Mouse (Mus musculus): ENCODE measurements at regions not wholly inside any gene's neighbourhood (a gene's known extent, or its start where the extent isn't known, plus 50 kb on each side); places are given as distances from the start of the nearest gene placed in this dataset.

GRCm38 (mm10) chr13:71612393-71613179 lies 350.9 kb downstream of the Irx1 start:
- no peak overlapping the region for H3K4me3 ChIP-seq (ENCODE audit: low read depth, low read length)
- TF ChIP-seq GATA1 (IDR thresholded peaks at IDR 0.05; ENCODE audit: borderline replicate concordance, low read length) (no peak), CTCF (IDR thresholded peaks at IDR 0.05; ENCODE audit: low read depth, low read length) (no peak), GATA2 (IDR thresholded peaks at IDR 0.05; ENCODE audit: borderline replicate concordance, low read depth, low read length) (no peak), TAL1 (conservative IDR thresholded peaks at IDR 0.05; ENCODE audit: low read depth, low read length) (no peak), POLR2AphosphoS5 (IDR thresholded peaks at IDR 0.05; ENCODE audit: insufficient replicate concordance, low read depth, low read length) (no peak)
- H3K36me3 ChIP-seq (replicated peaks), result no peaks in the 10 kb centered on the region
- DNase-seq (ENCODE audit: low spot score), result no peak
- H3K4me1 ChIP-seq (ENCODE audit: insufficient read depth, low read depth, low read length), result no peaks in the 10 kb centered on the region
- ATAC-seq (ENCODE audit: extremely low read depth, insufficient number of reproducible peaks, low FRiP score, poor library complexity, severe bottlenecking), result no peak
- H3K9me3 ChIP-seq (replicated peaks), result peaks cover 13% of the 10 kb centered on the region
- H3K27me3 ChIP-seq (ENCODE audit: insufficient read depth, low read length), result no peaks in the 10 kb centered on the region

GRCm38 (mm10) chr13:71582486-71582885 lies 381.0 kb downstream of the Irx1 start:
- Histone ChIP-seq H3K36me3 (replicated peaks) (no peaks in the 10 kb centered on the region), H3K9me3 (replicated peaks) (peaks cover 43% of the 10 kb centered on the region), H3K27me3 (ENCODE audit: insufficient read depth, low read length) (no peaks in the 10 kb centered on the region), H3K4me1 (ENCODE audit: insufficient read depth, low read depth, low read length) (no peaks in the 10 kb centered on the region), H3K4me3 (ENCODE audit: low read depth, low read length) (no peak overlapping the region)
- no peak for TF ChIP-seq POLR2AphosphoS5 (IDR thresholded peaks at IDR 0.05; ENCODE audit: insufficient replicate concordance, low read depth, low read length)
- TF ChIP-seq CTCF (IDR thresholded peaks at IDR 0.05; ENCODE audit: low read depth, low read length), result no peak
- TF ChIP-seq GATA1 (IDR thresholded peaks at IDR 0.05; ENCODE audit: borderline replicate concordance, low read length), result no peak
- no peak for TF ChIP-seq GATA2 (IDR thresholded peaks at IDR 0.05; ENCODE audit: borderline replicate concordance, low read depth, low read length)
- no peak for DNase-seq (ENCODE audit: low spot score)
- ATAC-seq (ENCODE audit: extremely low read depth, insufficient number of reproducible peaks, low FRiP score, poor library complexity, severe bottlenecking), result no peak

- TF ChIP-seq POLR2AphosphoS5 (IDR thresholded peaks at IDR 0.05; ENCODE audit: insufficient replicate concordance, low read depth, low read length) (no peak), GATA1 (IDR thresholded peaks at IDR 0.05; ENCODE audit: borderline replicate concordance, low read length) (no peak), TAL1 (conservative IDR thresholded peaks at IDR 0.05; ENCODE audit: low read depth, low read length) (no peak), GATA2 (IDR thresholded peaks at IDR 0.05; ENCODE audit: borderline replicate concordance, low read depth, low read length) (no peak), CTCF (IDR thresholded peaks at IDR 0.05; ENCODE audit: low read depth, low read length) (no peak)
- no peak for ATAC-seq (ENCODE audit: extremely low read depth, insufficient number of reproducible peaks, low FRiP score, poor library complexity, severe bottlenecking)
- DNase-seq (ENCODE audit: low spot score), result no peak
- H3K36me3 ChIP-seq (replicated peaks), result no peaks in the 10 kb centered on the region
- H3K4me1 ChIP-seq (ENCODE audit: insufficient read depth, low read depth, low read length), result no peaks in the 10 kb centered on the region
- no peaks in the 10 kb centered on the region for H3K27me3 ChIP-seq (ENCODE audit: insufficient read depth, low read length)
- peaks cover 36% of the 10 kb centered on the region for H3K9me3 ChIP-seq (replicated peaks)
- no peak overlapping the region for H3K4me3 ChIP-seq (ENCODE audit: low read depth, low read length)
Observed at GRCm38 (mm10) chr13:71565895-71566294, 397.6 kb downstream of the Irx1 start.

- Histone ChIP-seq H3K27me3 (ENCODE audit: insufficient read depth, low read length) (no peaks in the 10 kb centered on the region), H3K4me3 (ENCODE audit: low read depth, low read length) (no peak overlapping the region), H3K9me3 (replicated peaks) (peaks cover 36% of the 10 kb centered on the region), H3K4me1 (ENCODE audit: insufficient read depth, low read depth, low read length) (no peaks in the 10 kb centered on the region), H3K36me3 (replicated peaks) (no peaks in the 10 kb centered on the region)
- DNase-seq (ENCODE audit: low spot score) (no peak), ATAC-seq (ENCODE audit: extremely low read depth, insufficient number of reproducible peaks, low FRiP score, poor library complexity, severe bottlenecking) (no peak)
- no peak for TF ChIP-seq POLR2AphosphoS5 (IDR thresholded peaks at IDR 0.05; ENCODE audit: insufficient replicate concordance, low read depth, low read length)
- no peak for TF ChIP-seq TAL1 (conservative IDR thresholded peaks at IDR 0.05; ENCODE audit: low read depth, low read length)
Observed at GRCm38 (mm10) chr13:71565388-71565787, 398.1 kb downstream of the Irx1 start.

GRCm38 (mm10) chr13:71558477-71559215 lies 404.9 kb downstream of the Irx1 start:
- DNase-seq (ENCODE audit: low spot score), result no peak
- peaks cover 20% of the 10 kb centered on the region for H3K9me3 ChIP-seq (replicated peaks)
- no peaks in the 10 kb centered on the region for H3K27me3 ChIP-seq (ENCODE audit: insufficient read depth, low read length)
- TF ChIP-seq POLR2AphosphoS5 (IDR thresholded peaks at IDR 0.05; ENCODE audit: insufficient replicate concordance, low read depth, low read length) (no peak), TAL1 (conservative IDR thresholded peaks at IDR 0.05; ENCODE audit: low read depth, low read length) (no peak), CTCF (IDR thresholded peaks at IDR 0.05; ENCODE audit: low read depth, low read length) (no peak), GATA2 (IDR thresholded peaks at IDR 0.05; ENCODE audit: borderline replicate concordance, low read depth, low read length) (no peak), GATA1 (IDR thresholded peaks at IDR 0.05; ENCODE audit: borderline replicate concordance, low read length) (no peak)
- no peak for ATAC-seq (ENCODE audit: extremely low read depth, insufficient number of reproducible peaks, low FRiP score, poor library complexity, severe bottlenecking)
- H3K4me3 ChIP-seq (ENCODE audit: low read depth, low read length), result no peak overlapping the region
- no peaks in the 10 kb centered on the region for H3K36me3 ChIP-seq (replicated peaks)
- H3K4me1 ChIP-seq (ENCODE audit: insufficient read depth, low read depth, low read length), result no peaks in the 10 kb centered on the region

GRCm38 (mm10) chr13:71555471-71555870 lies 408.1 kb downstream of the Irx1 start:
- ATAC-seq (ENCODE audit: extremely low read depth, insufficient number of reproducible peaks, low FRiP score, poor library complexity, severe bottlenecking) (no peak), DNase-seq (ENCODE audit: low spot score) (no peak)
- no peaks in the 10 kb centered on the region for H3K27me3 ChIP-seq (ENCODE audit: insufficient read depth, low read length)
- TF ChIP-seq GATA1 (IDR thresholded peaks at IDR 0.05; ENCODE audit: borderline replicate concordance, low read length) (no peak), POLR2AphosphoS5 (IDR thresholded peaks at IDR 0.05; ENCODE audit: insufficient replicate concordance, low read depth, low read length) (no peak), CTCF (IDR thresholded peaks at IDR 0.05; ENCODE audit: low read depth, low read length) (no peak), TAL1 (conservative IDR thresholded peaks at IDR 0.05; ENCODE audit: low read depth, low read length) (no peak), GATA2 (IDR thresholded peaks at IDR 0.05; ENCODE audit: borderline replicate concordance, low read depth, low read length) (no peak)
- no peak overlapping the region for H3K4me3 ChIP-seq (ENCODE audit: low read depth, low read length)
- peaks cover 29% of the 10 kb centered on the region for H3K9me3 ChIP-seq (replicated peaks)
- H3K4me1 ChIP-seq (ENCODE audit: insufficient read depth, low read depth, low read length), result no peaks in the 10 kb centered on the region
- H3K36me3 ChIP-seq (replicated peaks), result no peaks in the 10 kb centered on the region

Data from G1E (cell line).